In genomic region chr19:40231074-40231738, GRCm38 (mm10) we compare ENCODE assay signal across 34 mouse cellular contexts. TPM values are rescaled to one million over a fixed set of nuclear protein-coding genes. Genes with fewer than 3 reads are reported as not detected.
A peak's percentile ranks its signal among the peaks of the same experiment; 100 is the strongest.
DNase-seq lines count a peak whose midpoint lies in the region; ATAC-seq lines count a peak whose summit lies in the region.
"Had no signal": no experiment of that assay in that cellular context is flagged by ENCODE, and none has a peak within 500 bp of the region (broad histone marks: within the 10 kb centered on the region; RNA-seq: fewer than 3 reads in every experiment).

No protein-coding gene starts in this region.

- no peak overlapping the region for H3K4me2 ChIP-seq in kidney, embryonic 15.5 days
- H3K4me2 ChIP-seq: forebrain, embryonic 15.5 days; heart, embryonic 15.5 days; hindbrain, embryonic 13.5 days; limb, embryonic 15.5 days; stomach, embryonic 15.5 days had no signal

- ATAC-seq in kidney, embryonic 15.5 days (replicated peaks; ENCODE audit: low FRiP score), result no peak
- ATAC-seq: activated CD4-positive, CD25-positive, alpha-beta regulatory T cell, adult 4 months; forebrain, embryonic 15.5 days; midbrain, embryonic 16.5 days had no signal

- no peak overlapping the region for H3K27ac ChIP-seq in heart, embryonic 10.5 days
- H3K27ac ChIP-seq in kidney, embryonic 15.5 days, result no peak overlapping the region
- H3K27ac ChIP-seq in embryonic facial prominence, embryonic 10.5 days (replicated peaks), result no peak overlapping the region
- H3K27ac ChIP-seq: forebrain, embryonic 15.5 days; heart, adult 2 months; heart, embryonic 15.5 days; hindbrain, embryonic 13.5 days; left cerebral cortex, adult 2 months; limb, embryonic 15.5 days; midbrain, embryonic 10.5 days; stomach, embryonic 15.5 days had no signal

- peaks cover 43% of the 10 kb centered on the region for H3K36me3 ChIP-seq in heart, embryonic 10.5 days
- no peaks in the 10 kb centered on the region for H3K36me3 ChIP-seq in kidney, embryonic 15.5 days
- peaks cover 11% of the 10 kb centered on the region for H3K36me3 ChIP-seq in embryonic facial prominence, embryonic 10.5 days (replicated peaks)
- H3K36me3 ChIP-seq: forebrain, embryonic 15.5 days; G1E; hindbrain, embryonic 13.5 days; limb, embryonic 15.5 days; stomach, embryonic 15.5 days had no signal

- H3K4me1 ChIP-seq in heart, embryonic 10.5 days, result no peaks in the 10 kb centered on the region
- no peaks in the 10 kb centered on the region for H3K4me1 ChIP-seq in kidney, embryonic 15.5 days
- no peaks in the 10 kb centered on the region for H3K4me1 ChIP-seq in embryonic facial prominence, embryonic 10.5 days
- H3K4me1 ChIP-seq: forebrain, embryonic 15.5 days; heart, embryonic 15.5 days; hindbrain, embryonic 13.5 days; midbrain, embryonic 10.5 days; stomach, embryonic 15.5 days had no signal

- H3K27me3 ChIP-seq in heart, embryonic 10.5 days (ENCODE audit: insufficient read depth, poor library complexity, severe bottlenecking), result no peaks in the 10 kb centered on the region
- H3K27me3 ChIP-seq in kidney, embryonic 15.5 days, result no peaks in the 10 kb centered on the region
- no peaks in the 10 kb centered on the region for H3K27me3 ChIP-seq in embryonic facial prominence, embryonic 10.5 days (replicated peaks; ENCODE audit: low read depth, poor library complexity, severe bottlenecking)
- H3K27me3 ChIP-seq: forebrain, embryonic 15.5 days; heart, embryonic 15.5 days; hindbrain, embryonic 13.5 days; limb, embryonic 15.5 days; stomach, embryonic 15.5 days had no signal

- no peak overlapping the region for H3K4me3 ChIP-seq in heart, embryonic 10.5 days
- H3K4me3 ChIP-seq in kidney, embryonic 15.5 days (replicated peaks), result no peak overlapping the region
- no peak overlapping the region for H3K4me3 ChIP-seq in embryonic facial prominence, embryonic 10.5 days
- H3K4me3 ChIP-seq: forebrain, embryonic 15.5 days; heart, adult 2 months; heart, embryonic 15.5 days; hindbrain, embryonic 13.5 days; left cerebral cortex, adult 2 months; limb, embryonic 15.5 days; midbrain, embryonic 10.5 days; myocyte; stomach, embryonic 15.5 days had no signal

- H3K9ac ChIP-seq in kidney, embryonic 15.5 days, result no peak overlapping the region
- H3K9ac ChIP-seq: forebrain, embryonic 15.5 days; heart, embryonic 15.5 days; hindbrain, embryonic 13.5 days; limb, embryonic 15.5 days; stomach, embryonic 15.5 days had no signal

- H3K9me3 ChIP-seq in heart, embryonic 10.5 days, result no peaks in the 10 kb centered on the region
- no peaks in the 10 kb centered on the region for H3K9me3 ChIP-seq in kidney, embryonic 15.5 days (replicated peaks)
- no peaks in the 10 kb centered on the region for H3K9me3 ChIP-seq in embryonic facial prominence, embryonic 10.5 days
- H3K9me3 ChIP-seq: forebrain, embryonic 15.5 days; G1E; heart, embryonic 15.5 days; hindbrain, embryonic 13.5 days; limb, embryonic 15.5 days; midbrain, embryonic 10.5 days; stomach, embryonic 15.5 days had no signal

- 82% methylated on average over 13 of the region's 13 CpGs for WGBS in heart, embryonic 10.5 days
- 79% methylated on average over 13 of the region's 13 CpGs for WGBS in kidney, embryonic 15.5 days
- 82% methylated on average over 13 of the region's 13 CpGs for WGBS in embryonic facial prominence, embryonic 10.5 days

- DNase-seq in heart, adult 11 months, result peak; percentile 85
- no peak for DNase-seq in heart, embryonic 10.5 days (ENCODE audit: low spot score)
- peak; percentile 12 to 35 for DNase-seq in kidney, postnatal 4 days
- DNase-seq in embryonic facial prominence, embryonic 10.5 days (ENCODE audit: low spot score), result peak; percentile 17
- DNase-seq in fat pad, adult 2 months (ENCODE audit: extremely low read depth, low read depth, low spot score), result peak; percentile 76
- no peak for DNase-seq in urinary bladder, postnatal 4 days (ENCODE audit: low spot score in 2 of 2)
- DNase-seq in layer of hippocampus, postnatal 25 days (ENCODE audit: extremely low spot score in 1 of 2, low spot score in 1 of 2), result no peak
- DNase-seq: adrenal gland, postnatal 25 days; cerebellum, adult 8-10 months; cerebellum, postnatal 36 days; gastrocnemius, postnatal 10 days; heart, adult 2 months; heart, postnatal 36 days; kidney, postnatal 25 days; left cerebral cortex, postnatal 4 days; lung, postnatal 4 days; right cerebral cortex, postnatal 4 days; thymus, postnatal 25 days had no signal

RNA-seq across cellular contexts. Expression of gene Pdlim1, which starts 40.4 kb away (rescaled TPM):
- 262 and 337 TPM in 2 replicates for polyA plus RNA-seq in heart, embryonic 10.5 days (2016; fragmentation: Nextera tagmentation; extraction: Ambion mirVana)
- polyA plus RNA-seq in kidney, embryonic 15.5 days (2015; fragmentation: Nextera tagmentation; extraction: Ambion mirVana), result 38.4 and 38.9 TPM in 2 replicates
- polyA plus RNA-seq in embryonic facial prominence, embryonic 10.5 days (2016; fragmentation: Nextera tagmentation; extraction: Ambion mirVana), result 122 and 133 TPM in 2 replicates
- 10 to 100 TPM; 13.1 to 14.3 TPM for total RNA-seq in layer of hippocampus, postnatal 25 days (2021)
- polyA plus RNA-seq: G1E had no signal

RNA-seq across cellular contexts. Expression of gene Cyp2c70, which starts 44.1 kb away (rescaled TPM):
- polyA plus RNA-seq in heart, embryonic 10.5 days (2016; fragmentation: Nextera tagmentation; extraction: Ambion mirVana), result 0.98 TPM in 1 of 2 replicates, not detected in the other
- polyA plus RNA-seq in kidney, embryonic 15.5 days (2015; fragmentation: Nextera tagmentation; extraction: Ambion mirVana), result 0.35 TPM in 1 of 2 replicates, not detected in the other
- not detected in 2 replicates for polyA plus RNA-seq in embryonic facial prominence, embryonic 10.5 days (2016; fragmentation: Nextera tagmentation; extraction: Ambion mirVana)
- 1 to 10 TPM; 2.1 to 2.3 TPM for total RNA-seq in layer of hippocampus, postnatal 25 days (2021)
- total RNA-seq: G1E had no signal
- polyA plus RNA-seq: activated CD4-positive, CD25-positive, alpha-beta regulatory T cell, adult 4 months; brain, embryonic 14.5 days; CD4-positive, CD25-positive, alpha-beta regulatory T cell, adult 4 months; forebrain, embryonic 15.5 days; G1E; heart, adult 2 months; heart, embryonic 15.5 days; hindbrain, embryonic 13.5 days; limb, embryonic 15.5 days; lung, embryonic 16.5 days; midbrain, embryonic 10.5 days; midbrain, embryonic 16.5 days; myocyte; neural tube, embryonic 14.5 days had no signal

Comparison
In these comparisons a context has a peak if more than half of its experiments do, and no peak if none do; other contexts are left out.
1. DNase-seq: peak in heart, adult 11 months (single experiment), kidney, postnatal 4 days (2 of 2), embryonic facial prominence, embryonic 10.5 days (single experiment) and fat pad, adult 2 months (single experiment); none in heart, embryonic 10.5 days (single experiment), urinary bladder, postnatal 4 days (0 of 2) and layer of hippocampus, postnatal 25 days (0 of 2).